Mouse (Mus musculus) cerebellum, adult 2 months (tissue): ENCODE results near the gene Cstl1.

ENCODE experiments used
- CTCF ChIP-seq: fragments of 200-500 bp; IDR thresholded peaks from 2 replicates; pipeline ENCODE4 v1.5.1; 2011; ENCODE audit warnings: low read depth, mild to moderate bottlenecking, control low read depth, low read length, moderate library complexity, borderline replicate concordance; ENCODE audit not compliant: insufficient read depth
- POLR2A ChIP-seq: fragments of 200-500 bp; IDR thresholded peaks from 2 replicates; pipeline ENCODE4 v1.6.1; 2011; ENCODE audit warnings: low read length, control low read depth, borderline replicate concordance; ENCODE audit not compliant: insufficient read depth

- no peak for TF ChIP-seq CTCF
- TF ChIP-seq POLR2A = no peak
Observed at GRCm38 (mm10) chr2:148750058-148750457, at the start of gene Cstl1.
